Mouse (Mus musculus) neural tube, embryonic 10.5 days (tissue): ENCODE data around the gene Ablim2.

Experiments used
- DNase-seq: peaks from one replicate; pipeline ENCODE4 v3.0.0-alpha.2; 2017; ENCODE audit warnings: low spot score; ENCODE audit errors: extremely low spot score

Gene Ablim2

DNA sequence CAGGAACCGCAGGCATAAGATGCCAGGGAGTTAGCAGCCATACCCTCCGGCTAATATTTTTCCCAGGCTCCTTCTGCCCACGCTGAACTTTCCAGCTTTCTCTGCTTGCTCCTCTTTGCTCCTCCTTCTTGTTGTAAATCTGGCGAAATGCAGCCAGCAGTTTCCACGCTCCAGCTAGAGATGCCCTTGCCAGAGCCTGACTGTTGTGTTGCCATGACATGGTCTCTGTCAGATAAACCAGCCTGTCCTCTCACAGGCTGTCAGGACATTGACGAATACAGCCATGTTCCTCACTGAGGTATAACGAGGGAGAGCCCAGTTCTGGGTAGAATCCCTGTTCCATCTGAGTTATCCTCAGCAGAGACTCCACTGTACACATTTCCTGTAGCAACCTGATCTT is 11.3 kb downstream of the Ablim2 start:
- no peak for DNase-seq

DNA sequence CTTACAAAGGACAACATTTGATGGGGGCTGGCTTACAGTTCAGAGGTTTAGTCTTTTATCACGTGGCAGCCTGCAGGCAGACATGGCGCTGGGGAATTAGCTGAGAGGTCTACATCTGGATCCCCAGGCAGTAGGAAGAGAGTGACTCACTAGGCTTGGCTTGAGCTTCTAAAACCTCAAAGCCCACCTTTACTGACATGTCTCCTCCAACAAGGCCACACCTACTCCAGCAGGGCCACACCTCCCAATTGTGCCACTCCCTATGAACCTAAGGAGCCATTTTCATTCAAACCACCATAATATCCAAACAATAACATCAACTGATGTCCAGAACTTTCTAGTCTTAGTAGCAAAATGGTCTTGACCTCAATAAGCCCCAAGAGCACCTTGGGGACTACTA is 12.6 kb downstream of the Ablim2 start:
- DNase-seq, result no peak

DNA sequence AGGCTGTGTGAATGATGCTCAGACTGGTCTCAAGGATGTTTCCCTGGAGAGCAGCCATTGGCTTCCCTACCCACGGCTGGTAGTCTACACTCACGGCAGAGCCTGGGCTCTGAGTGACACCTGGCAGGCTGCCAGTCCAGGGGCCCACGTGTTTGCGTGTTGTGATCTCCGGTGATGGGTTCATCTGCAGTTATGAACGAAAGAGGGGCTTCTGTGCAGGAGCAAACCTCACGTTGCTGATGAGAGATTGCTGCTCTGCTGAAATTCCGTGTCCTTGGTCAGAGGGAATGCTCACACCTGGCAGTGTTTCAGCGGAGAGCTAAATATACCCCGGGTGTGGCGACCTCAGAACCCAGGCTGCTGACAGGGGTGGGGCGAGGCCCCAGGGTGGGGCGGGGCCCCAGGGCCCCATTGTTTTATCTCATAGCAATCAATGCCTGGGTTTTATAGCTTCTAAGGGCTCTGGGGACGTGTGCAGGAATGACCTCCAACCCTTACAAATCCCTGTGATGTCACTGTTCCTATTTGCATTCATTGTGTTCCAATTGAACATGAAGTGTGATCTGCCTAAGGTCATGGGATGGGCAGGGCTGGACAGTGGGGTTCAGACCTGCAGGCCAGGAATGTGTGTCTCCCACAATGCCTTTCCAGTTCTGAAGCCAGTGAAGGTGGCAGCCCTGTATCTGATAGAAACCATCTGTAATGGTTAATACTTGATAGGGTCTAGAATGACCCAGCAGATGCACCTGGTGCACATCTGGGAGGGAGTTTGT is 13.4 kb downstream of the Ablim2 start:
- no peak for DNase-seq

DNA sequence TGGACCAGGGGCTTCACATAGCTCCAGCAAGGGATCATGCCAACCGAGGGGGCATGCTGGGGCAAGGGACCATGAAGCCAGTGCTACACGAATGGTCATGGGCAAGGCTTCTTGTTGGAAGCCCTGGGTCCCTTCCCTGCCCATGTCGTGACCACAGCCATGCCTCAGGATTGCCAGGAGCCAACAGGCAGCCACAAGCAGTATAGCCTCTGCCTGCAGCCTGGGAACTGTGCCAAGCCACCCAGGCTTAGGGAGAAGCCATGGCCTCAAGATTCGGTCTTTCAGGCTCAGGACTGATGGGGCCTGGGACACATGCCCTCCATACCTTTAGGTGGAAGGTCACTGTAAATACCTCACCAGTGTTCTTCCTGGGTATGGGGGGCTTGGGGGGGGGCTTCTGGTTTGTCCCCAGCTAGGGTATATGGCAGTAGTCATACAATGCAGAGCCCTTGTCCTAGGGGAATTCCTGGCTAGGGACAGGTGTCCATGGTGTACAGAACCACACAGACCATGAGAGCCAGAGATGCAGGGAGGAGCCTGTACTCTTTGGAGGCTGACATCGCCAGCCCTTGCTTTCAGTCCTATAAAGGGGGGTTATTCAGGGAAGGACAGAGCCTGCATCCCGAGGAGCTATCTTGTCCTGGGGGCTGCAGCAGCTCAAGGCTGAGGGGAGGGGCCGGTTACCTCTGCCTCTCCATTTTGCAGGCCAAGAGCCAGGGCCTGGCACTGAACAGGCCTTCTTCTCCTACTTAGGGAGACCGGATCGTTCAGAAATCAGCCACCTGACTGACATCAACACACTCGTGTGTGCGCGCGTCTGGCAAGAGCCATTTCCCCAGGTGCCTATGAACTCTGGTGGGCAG is 15.8 kb downstream of the Ablim2 start:
- DNase-seq, result no peak

DNA sequence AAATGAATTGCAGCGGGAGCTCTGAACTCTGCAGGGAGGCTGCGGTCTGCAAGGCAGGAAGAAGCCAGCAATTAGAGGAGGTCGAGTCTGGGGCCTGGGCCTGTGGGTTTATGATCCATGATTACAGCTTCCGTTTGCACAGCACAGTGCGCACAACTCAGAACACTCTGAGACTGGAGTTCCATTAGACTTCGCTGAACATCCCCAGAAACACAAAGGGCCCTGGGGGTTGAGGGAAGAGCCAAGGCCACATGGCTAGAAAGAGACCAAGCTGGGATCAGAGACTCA is 16.4 kb downstream of the Ablim2 start:
- DNase-seq, result no peak

DNA sequence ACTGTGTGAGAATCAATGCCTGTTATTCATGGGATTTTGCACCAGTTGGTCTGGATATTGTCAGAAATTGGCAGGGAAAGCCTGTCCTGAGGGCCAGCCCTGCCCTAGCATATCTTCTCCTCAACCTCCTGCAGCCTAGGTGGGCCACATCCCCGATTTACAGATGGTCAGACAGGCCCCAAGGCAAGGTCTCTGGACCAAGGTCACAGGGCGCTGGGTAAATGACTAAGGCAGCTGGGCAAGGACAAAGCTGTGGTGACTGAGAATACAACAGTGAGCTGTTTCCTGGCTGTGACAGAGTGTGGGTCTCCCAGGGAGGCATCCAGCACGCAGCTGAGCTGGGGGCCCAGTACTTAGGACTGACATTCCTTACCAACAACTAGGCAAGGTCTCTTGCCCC is 23.4 kb downstream of the Ablim2 start:
- no peak for DNase-seq

DNA sequence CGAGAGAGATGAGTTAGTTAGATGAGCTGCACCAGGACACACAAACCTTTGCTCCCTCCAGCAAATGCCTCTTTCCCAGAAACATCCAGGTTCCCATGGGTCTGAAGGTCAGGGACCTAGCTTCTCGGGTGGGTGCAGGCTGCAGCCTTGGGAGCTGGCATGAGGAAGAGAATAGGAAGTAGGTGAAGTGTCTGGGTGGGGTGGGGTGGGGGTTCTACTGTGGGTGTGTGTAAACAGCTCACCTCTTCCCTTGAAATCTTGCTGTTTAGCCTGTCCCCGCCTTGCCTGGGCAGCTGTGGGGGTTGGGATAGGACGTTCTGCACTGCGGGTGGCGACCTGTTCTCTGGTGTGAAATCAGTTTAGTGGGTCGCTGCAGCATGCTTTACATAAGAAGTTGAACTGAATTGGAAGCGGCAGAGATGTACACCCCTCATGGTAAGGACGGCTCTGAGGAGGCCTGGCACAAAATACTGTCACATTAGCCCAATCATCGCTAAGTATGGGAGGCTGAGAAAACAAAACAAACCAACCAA is 25.0 kb downstream of the Ablim2 start:
- no peak for DNase-seq

DNA sequence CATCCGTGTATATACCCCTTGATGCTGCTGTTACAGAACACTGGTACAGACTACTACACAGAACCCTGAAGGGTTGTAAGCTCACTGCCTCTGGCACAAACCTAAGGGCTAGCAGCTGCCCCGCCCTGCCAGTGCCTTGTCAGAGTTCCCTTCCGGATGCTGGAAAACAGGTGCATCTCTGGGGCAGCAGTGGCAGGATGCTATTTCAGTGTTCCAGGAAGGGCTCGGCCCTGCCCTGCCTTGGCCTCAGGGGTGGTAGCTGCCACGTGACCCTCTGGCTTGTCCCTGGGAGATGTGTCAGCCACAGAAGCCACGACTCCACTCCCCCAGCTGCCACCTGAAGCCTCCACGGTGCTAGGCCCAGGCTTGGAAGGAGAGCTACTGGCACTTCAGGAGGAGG is 28.2 kb downstream of the Ablim2 start:
- no peak for DNase-seq

DNA sequence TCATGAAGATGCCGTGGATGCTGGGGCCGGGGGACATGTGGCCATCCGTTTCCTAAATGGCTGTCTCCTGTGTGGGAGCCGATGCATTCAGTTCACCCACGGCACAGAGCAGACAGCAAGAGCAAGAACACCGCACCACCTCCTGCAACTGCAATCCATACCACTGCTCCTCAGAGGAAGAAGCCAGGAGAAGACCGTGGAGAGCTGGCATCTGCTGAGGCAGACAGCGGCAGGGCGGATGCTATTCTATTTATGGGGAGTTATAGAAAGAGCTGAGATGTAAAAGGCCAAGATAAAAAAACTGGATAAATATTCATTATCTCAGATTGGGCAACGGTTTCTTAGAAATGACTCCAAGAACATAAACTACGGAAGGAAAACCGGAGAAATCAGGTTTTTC is 30.2 kb downstream of the Ablim2 start:
- no peak for DNase-seq

DNA sequence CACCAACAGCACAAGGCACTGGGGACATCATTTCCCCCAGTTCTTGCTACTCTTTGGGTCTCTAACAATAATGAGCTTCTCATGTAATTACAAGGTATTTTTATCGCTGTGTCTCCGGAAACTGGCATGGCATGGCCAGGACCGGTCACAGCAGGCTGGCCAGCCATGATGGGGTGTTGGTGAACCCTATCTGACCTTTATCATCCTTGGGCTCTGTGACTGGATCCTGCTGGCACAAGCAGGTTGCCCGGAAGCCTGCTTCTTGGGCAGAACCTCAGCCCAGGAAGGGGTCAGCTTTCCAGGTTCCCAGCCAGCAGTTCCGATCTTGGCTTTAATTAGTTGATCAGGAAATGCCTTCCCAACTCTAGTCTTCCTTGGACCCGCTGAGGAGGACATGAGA is 31.0 kb downstream of the Ablim2 start:
- no peak for DNase-seq

DNA sequence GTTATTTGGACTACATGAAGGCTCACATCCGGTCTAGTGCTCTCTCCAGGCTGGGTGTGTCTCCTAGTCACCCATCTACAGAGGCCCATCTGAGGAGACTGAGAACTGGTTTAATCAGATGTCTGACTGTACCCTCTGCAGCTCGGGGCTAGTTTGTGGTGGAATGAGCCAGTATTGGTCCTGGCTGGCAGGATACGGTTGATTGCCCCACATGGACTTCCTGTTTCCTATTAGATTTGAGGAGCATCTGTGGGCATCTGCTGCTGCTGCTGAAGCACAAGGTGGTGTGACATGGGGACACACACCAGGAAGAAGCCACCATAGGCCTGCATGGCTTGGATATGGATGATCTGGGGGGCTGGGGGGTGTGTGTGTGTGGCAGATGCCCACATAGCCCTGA is 32.0 kb downstream of the Ablim2 start:
- DNase-seq, result no peak

DNA sequence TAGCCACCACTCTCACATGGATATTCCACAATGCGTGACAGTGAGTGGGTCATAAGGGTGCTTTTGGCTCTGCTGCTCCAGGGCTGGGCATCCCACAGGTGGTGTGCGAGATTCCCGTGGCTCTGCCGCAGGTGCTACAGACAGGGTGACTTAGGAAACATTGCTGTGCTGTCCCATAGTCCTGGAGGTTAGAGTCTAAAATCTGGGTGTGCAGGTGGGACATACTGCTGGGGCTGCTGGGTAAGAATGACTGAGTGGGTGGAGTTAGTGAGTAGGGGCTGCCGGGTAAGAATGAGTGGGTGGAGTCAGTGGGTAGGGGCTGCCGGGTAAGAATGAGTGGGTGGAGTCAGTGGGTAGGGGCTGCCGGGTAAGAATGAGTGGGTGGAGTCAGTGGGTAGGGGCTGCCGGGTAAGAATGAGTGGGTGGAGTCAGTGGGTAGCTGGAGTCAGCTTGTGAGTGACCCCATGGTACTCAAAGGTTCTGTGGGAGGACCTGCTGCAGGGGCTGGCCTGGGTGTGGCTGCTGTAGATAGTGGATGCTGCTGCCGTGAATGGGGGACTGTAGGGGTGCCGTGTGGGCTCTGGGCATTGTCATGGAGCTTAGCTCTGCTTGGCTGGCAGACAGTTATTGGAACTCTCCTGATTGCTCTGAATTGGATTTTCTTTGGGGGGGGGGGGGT is 32.8 kb downstream of the Ablim2 start:
- DNase-seq, result no peak

DNA sequence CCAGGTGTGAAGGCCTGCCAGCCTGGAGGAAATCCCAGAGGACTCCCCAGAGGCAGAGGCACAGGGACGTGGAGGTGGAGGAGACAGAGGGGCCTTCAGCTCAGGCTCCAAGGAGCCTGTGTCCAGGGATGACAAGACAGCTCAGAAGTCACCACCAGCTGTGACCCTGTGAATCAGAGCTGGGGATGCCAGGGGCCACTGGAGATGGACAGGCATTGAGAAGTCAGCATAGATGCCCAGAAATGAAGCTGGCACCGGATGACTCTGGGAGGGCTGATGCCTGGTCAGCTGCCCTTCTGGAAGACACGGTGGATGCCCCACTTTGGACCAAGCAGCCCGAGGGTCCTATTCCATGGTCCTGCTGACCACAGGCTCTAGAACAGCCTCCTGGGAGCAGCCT is 36.3 kb downstream of the Ablim2 start:
- DNase-seq, result no peak

DNA sequence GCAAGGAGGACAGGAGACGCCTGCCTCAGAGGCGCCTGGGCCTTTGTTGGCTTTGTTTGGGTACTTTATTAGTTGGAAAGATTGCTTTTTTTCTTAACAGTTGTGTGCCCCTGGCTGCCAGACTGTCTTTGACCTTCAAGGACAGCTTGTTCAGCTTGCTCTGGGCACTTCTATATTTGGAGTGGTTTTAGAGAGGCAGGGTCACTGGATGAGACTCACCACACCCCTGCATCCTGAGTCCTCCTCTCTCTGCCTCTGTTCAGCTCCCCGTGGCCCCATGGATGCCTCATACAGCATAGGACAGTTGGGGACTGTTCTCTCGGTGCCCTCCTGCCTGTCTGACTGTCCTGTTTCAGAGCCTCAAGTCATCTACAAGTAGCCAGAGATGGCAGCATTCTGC is 37.3 kb downstream of the Ablim2 start:
- no peak for DNase-seq

DNA sequence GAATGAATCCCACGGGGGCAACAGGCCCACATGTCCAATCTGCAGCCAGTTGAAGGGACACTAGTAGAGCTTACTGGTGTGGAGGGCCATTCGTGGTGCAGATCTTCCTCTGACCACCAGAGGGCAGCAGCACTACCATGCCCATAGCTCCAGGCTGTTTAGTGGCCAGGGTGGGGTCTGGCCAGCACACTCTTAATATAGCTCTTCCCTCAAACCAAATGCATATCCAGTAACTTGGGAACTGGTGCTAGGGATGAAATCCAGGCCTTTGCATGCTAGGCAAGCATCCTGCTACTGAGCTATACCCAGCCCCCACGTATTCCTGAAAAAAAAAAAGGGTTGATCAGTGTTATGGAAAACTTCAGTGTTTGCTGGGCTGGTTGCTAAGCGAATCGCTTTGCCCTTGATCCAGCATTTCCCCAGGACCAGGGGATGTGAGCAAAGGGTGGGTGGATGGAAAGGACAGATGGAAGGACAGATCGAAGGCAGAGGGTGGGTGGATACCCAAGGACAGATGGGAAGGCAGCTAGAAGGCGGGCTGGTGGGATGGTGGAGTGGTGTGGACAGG is 37.9 kb downstream of the Ablim2 start:
- DNase-seq, result peak; percentile 67

DNA sequence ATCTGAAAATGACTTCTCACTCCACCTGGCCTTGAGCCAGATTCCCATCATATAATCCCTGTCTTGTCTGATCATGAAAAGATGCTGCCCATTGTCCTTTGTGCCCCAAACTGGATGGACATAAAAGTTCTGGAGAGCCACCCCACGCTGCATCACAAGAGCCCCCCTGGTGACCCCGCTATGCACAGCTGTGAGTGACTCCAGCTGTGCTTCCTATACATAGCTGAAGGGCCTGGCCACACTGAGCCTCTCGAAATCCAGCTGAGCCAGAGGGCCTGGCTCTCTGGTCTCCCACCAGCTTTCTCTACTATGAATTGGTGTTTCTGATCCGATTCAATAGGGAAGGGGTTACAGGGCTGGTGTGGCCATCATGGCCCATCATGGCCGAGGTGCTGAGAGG is 38.5 kb downstream of the Ablim2 start:
- no peak for DNase-seq

DNA sequence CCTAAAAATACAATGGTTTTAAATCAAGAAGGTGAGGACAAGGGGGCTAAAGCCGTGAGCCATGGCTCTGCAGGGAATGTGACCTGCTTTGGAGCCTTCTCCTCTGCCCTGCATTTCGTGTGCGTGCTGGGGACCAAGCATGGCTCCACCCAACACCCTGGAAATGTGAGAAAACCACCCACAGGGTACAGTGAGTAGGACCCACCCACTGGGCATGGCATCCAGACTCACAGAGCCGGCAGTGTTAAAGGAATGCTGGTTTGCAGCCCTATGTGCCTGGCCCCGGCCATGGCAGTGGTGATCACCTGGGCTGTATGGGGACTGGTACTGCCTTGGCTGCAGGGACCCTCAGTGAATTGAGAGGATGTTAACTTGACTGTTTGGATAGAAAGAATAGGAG is 41.4 kb downstream of the Ablim2 start:
- no peak for DNase-seq

DNA sequence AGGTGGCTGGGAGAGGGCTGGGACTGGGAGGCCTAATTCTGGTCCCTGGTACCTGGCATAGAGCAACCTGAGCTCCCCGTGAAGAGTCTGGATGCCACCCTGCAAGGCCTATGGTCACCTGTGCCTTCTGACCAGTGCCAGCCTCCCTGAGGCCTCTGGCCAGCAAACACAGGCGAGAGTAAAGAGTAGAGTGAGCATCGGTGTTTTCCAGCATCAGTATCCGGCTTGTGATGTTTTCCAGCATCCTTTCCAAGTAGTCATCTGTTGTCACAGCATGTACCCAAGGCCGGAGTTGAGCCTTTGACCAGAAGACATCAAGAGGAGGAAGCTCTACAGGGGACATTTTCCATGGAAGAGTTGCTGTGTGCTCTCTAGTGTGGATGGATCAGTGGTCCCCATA is 45.7 kb downstream of the Ablim2 start:
- no peak for DNase-seq

DNA sequence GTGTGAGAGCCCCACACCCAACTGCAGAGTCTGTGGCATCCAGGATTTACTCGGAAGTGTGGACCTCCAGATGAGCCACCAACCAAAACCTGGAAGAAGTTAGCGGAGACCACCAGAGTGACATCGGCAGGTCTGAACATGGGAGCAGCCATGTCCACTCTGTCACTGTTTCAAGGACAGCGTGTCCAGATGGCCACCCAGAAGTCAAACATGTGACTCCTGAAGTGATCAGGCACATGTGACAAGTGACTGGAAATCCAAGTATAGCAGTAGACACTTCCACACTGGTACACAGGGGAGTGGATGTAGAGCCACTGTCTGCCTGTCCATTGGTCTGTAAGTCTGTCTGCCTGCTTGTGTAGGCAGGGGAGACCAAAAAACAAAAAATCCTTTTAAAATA is 47.0 kb downstream of the Ablim2 start:
- no peak for DNase-seq

DNA sequence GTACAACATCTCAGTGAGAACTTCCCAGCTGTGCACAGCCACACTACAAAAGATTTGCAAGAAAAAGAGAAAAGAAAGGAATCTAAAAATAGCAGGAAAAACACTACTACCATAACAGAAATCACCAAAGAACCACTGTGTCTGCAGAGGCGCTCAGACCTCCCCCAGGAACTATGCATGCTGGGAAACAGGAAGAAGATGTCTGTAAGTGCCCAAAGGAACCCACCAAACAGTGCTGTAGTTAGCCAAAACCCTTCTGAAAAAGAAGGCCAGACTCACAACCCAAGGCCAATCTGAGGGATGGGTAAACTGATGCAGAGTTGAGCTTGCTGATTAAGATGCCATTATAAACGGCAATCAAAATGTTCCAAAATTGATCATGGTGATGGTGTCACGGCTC is 47.5 kb downstream of the Ablim2 start:
- DNase-seq, result no peak

DNA sequence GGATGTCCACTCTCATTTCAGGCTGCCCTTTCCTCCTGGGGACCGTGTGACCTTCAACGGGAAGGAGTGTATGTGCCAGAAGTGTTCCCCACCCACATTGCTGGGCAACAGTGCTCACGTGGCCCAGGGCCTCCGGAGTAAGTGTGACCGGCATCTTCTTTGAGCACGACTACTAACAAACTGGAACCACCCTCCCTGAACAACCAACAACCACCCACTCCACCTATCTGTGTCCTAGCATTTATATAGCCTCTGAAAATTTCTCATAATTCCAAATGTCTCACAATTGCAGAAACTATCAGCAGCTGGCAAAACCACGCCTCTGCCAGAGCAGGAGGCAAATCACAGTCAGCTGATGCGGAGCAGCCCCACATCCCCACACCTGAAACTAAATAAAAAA is 49.3 kb downstream of the Ablim2 start:
- DNase-seq, result no peak

DNA sequence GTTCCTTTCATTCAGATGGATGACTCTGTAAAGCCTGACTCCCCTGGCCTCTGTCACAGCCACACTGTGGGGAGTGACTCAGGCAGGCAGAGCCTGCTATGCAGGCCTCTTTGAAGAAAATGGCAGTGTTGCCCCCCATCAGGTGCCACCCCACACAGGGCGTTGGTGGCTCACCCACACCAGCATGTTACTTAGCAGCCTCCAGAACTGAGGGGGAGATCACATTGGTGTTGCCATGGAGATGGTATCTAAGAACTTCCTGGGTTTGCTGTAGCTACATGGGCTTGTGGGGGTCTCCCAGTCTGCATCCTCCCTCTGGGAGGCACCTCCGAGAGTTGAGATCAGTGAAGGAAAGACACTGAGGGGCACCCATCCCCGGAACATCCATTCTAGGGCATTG is 52.8 kb downstream of the Ablim2 start:
- DNase-seq, result no peak
